Mouse (Mus musculus) G1E-ER4 (cell line): ENCODE measurements around the gene Acsl1. TPM values are rescaled to one million over a fixed set of nuclear protein-coding genes. Genes with fewer than 3 reads are reported as not detected.

ENCODE experiments used
- GATA1 ChIP-seq: IDR thresholded peaks from one replicate; pipeline ENCODE4 v1.8.0; 2012; ENCODE audit warnings: low read length, inconsistent platforms
- polyA plus RNA-seq: library from polyadenylated mRNA; stranded (reverse); fragments of >175 nt; gene quantifications from 2 replicates; pipeline ENCODE4 v1.2.3, GENCODE M21; 2012

Acsl1 gene
- polyA plus RNA-seq, 1 experiment, result 15.4 TPM

DNA sequence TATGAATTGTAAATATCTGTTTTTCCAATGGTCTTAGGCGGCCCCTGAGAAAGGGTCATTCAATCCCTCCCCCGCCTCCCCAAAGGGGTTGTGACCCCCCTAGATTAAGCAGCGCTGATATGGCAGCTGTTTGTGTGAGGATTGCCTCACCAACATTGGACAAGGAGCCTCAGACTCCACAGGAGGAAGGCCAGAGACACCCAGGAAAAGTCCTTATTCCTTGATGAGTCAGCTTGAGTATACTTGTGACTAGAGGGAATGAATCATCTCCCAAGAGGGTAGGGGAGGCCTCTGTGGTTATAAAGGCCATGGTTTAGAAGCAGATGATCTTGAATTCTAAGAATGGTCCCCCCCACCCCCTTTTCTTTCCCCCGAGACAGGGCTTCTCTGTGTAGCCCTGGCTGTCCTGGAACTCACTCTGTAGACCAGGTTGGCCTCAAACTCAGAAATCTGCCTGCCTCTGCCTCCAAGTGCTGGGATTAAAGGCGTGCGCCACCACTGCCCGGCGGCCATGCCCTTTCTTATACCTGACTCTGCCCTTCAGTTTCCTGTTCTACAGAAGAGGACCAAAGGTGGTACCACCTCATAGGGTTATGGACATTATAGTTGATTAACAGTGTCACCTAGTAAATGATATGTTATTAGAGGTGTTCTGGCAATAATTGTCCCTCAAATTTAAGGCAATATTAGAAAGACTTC lies 1.6 kb upstream of the Acsl1 start:
- no peak for TF ChIP-seq GATA1

DNA sequence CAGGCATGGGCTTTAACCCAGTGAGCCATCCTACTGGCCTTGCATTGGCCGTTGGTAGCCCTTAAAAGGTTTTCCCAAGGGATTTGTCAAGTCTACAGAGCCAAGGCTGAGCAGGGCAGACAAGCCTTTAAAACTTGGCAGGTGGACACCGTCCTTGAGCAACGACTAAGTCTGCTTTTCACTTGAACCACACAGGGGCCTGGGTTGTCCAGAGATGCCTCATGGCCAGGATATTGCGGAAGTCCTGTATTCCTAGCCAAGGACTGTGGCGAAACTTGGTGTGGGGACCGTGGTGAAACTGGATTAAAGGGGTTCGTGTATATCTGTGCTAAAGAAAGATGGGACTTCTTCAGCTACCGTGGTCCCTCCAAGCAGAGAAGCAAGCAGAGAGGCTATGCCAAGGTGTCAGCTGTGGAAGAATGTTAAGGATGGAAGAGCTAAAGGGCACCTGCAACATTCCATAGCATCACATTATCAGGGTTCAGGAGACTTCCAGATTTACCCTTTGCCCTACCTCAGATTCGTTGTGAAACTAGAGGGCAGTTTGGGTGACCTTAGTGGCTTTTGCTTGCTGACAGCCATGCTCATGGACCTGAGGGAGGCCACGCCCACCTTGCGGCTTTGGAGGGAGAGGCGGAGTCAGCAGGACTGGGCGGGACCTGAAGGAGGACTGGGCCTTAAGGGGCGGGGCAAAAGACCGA lies 596 bp upstream of the Acsl1 start:
- no peak for TF ChIP-seq GATA1

DNA sequence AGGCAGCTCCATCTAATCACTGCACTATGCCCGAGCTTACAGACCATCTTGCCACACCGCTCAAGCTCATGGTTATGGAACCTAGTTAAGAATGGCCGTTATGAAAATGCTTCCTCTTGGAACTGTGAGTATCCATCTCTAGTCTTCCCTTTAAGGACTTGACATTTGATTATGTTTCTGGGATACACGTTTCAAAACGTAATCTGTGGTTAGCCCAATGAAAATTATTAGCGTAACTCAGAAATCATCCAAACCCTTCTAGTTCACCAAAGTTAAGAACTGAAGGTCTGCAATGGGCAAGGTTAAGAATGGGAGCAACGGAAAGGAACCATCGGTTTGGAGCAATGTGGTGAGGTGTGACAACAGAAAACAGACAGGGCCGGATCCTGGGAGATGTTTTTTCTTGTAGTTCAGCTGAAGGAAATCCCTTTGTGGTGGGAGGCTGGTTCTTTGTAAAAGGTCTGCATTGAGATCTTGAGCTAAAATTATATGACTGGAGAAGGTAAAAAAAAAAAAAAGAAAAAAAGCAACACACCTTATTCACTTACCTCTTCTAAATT lies 1.2 kb downstream of the Acsl1 start:
- no peak for TF ChIP-seq GATA1

DNA sequence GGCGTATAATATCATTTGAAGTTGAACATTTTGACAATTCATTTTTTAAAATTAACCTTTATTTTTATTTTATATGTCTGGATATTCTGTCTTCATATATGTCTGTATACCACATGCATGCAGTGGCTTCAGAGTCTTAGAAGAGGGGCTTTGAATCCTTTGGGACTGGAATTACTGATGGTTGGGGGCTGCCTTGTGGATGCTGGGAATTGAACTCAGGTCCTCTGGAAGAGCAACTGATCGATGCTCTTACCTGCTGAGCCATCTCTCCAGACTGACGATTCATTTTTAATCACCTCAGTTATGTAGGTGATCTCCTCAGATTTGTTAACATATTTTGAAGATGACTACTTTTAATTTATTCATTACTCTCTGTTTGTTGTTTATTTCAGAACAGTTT lies 3.3 kb downstream of the Acsl1 start:
- no peak for TF ChIP-seq GATA1

DNA sequence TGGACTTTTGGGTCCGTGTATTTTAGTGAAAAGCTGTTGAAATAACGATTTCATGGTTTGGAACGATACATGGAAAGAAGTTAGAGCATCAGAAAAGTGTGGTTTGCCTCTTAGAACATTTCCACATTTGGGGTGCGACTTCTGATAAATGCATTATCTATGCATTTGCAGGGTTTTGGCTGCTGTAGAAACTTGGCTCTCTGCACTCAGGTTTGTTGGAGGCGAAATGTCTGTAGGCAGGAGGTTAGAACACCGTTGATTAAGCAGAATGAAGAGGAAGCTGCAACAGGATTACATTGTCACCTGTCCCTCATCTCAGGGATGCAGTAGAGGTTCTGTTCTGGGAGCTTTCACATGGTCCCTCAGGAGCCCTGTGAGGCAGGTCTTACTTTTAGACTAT lies 3.8 kb downstream of the Acsl1 start:
- no peak for TF ChIP-seq GATA1

DNA sequence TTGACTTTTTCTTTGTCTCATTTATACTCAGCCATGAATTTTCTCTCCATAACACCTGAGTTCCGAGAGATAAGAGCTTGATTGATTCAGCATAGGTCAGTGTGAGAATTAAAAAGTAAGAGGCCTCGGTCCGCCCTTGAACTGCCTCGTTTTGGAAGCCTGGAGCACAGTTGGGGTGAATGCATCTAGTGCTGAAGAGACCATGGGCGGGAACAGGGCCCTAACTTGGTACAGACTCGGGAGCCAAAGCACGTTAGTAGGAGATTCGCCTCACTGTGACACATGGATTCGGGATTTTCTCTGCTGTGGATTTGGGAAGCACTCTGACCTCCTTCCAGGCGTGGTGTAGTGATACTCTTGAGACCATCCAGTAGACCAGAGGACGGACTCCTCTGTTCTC lies 4.6 kb downstream of the Acsl1 start:
- no peak for TF ChIP-seq GATA1

DNA sequence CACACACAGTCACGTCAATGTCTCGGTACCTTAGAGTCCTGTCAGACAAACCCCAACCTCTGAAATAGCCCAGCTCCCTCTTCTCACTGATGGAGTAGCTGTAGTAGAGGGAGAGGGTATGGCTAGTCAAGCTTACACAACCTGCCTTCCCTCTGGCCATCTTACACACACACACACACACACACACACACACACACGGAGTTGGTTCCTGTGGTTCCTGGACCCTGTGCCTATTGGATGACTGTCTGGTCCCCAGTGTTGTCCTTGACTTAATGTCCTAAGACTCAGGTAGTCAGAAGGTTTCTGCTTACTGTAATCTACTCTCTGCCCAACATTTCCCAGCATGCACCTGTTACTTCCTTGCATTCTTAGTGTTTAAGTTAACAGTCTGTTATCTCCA lies 5.1 kb downstream of the Acsl1 start:
- TF ChIP-seq GATA1, result no peak

DNA sequence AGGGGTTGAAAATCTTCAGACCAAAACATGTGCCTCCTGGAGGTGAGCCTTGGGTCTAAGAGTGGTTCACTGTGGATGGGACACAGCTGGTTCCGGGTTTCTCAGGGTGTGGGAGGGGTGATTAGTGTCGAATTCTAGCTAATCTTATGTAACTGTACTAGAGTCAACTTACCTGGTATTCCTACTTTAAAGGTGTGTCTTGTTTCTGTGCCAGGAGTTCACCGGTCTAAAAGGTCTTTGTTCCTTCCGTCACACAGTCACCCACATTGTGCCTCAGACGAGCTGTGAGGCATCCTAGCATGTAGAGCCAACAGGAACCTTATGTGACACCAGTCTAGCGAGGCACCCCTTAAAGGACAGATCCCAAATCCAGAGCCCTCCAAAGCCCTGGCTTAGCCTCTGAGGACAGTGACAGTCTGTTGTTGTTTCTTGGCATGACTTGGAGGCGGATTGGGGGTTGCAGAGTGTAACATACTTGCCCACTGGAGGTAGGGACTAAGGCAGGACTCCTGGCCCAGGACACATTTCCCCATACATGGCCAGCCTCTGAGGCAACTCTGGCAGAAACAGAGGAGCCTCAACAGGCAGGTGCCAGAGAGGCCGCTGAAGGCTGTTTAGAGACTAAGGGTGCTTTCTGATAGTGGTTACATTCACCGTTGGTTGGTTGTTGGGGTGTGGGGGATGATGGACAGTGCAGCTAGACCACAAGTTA lies 7.1 kb downstream of the Acsl1 start:
- TF ChIP-seq GATA1, result no peak

DNA sequence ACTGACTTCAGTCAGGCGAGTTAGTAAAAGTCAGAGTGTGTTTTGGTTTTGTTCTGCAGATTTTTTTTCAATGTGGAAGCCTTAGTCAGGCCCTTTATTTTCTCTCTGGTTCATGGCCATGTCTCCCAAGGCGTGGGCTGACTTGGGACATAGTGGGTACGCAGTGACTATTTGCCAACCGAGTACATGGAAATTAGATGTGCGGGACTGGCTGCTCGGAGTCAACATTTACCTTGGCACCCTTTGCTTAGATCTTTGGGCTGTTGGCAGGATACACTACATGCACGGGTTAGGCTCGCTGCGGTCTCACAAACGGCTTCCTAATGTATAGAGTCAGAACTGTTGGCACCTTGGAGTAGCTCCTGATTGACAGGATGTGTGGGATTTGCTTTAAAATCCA lies 7.9 kb downstream of the Acsl1 start:
- TF ChIP-seq GATA1, result no peak

DNA sequence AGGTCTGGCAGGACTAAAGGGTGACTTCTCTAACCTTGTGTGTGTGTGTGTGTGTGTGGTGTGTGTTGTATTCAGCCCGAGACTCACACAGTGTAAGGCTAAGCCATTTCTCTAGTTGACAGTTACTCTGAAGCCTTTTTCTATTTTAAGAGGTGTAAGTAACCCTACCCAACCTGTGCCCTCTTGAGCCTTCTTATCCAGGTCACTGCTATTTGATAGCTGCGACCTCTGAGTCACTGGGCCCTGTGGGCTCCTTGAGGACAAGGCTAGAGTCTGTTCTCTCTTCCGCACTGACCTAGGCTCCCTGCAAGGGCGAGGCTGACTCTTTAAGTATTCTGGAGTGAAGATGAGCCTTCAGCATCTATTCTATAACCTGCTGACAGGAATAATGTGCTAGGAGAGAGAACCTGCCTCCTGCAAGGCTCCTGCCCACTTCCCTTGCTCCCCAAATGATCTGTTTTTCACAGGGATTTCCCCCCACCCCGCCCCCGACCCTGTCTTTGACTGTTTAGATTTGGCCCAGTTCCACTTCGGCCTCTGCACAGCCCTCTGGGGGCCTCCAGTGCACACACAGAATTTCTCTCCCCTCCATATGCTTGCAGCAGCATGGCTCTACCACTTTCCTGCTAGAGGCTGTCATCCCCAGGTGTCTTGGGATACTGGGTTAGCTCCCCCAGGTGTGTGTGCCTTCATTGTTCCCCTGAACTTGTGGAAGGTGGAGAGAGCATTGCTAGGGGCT lies 9.1 kb downstream of the Acsl1 start:
- no peak for TF ChIP-seq GATA1

DNA sequence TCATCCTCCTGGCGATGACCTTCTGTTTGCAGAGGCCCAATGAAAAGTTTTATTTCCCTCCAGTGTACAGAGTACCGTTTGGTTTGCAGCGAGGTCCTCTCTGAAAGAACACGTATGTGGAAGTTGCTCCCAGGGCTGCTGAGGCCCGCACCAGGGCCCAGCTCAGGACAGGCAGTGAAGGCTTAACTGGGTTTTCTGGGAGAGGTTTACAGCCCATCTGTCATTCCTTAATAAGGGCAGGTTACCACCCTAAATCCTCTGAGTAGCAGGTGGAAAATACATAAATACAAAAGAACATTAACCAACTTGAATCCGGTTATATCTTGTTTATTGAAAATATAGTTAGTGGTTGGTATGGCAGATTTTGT lies 9.7 kb downstream of the Acsl1 start:
- TF ChIP-seq GATA1, result no peak

DNA sequence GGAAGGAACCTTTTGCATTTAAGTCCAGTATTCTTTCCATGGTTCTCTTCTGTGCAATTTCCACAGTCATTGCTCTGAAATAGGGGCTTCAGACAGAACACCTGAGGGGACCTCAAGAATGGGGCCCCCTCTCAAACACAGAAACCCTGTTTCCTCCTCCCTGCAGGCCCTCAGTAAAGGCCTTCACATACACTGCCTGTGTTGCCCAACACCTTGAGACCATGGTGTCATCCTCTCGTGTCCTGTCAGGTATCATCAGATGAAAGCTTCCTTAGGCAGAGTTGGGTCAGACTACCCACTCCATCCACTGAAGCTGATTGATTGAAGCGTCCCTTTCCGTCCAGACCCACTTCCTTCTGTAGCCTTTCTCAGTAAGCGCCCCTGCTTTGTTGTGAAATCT lies 11.9 kb downstream of the Acsl1 start:
- no peak for TF ChIP-seq GATA1

DNA sequence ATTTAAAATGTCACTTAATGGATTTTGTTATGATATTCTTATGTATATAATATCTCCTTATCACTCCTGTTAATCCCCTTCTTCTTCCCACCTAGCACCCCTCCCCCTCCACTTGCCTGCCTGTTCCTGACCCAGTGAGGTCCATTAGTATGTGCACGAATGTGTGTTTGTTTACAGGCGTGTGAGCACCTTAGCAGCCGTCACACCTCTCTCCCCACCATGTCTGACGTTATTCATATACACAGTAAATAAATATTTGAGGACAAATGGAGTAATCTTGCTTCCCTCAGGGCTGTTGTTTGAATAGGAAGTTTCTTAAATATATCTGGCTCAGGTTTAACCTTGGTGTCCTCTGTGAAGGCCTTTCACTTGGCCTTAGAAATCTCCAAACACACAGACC lies 12.4 kb downstream of the Acsl1 start:
- TF ChIP-seq GATA1, result no peak

DNA sequence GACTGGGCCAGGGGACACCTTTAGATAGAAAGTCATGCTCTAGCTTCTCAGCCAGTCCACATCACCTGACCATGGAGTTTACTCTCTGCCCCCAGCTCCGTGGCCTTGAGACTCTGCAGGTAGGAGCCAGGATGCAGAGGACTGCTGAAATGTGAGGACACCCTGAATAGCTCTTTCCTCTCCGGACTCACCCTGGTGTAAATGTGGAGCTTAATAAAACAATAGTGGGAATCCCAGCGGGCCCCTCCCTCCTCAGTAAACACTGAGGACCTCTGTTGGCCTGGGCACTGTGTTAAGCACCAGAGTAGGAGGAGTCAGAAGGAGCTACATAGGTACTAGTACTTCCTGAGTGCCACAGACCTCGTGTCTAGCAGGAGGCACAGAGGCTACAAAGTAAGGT lies 13.2 kb downstream of the Acsl1 start:
- no peak for TF ChIP-seq GATA1

DNA sequence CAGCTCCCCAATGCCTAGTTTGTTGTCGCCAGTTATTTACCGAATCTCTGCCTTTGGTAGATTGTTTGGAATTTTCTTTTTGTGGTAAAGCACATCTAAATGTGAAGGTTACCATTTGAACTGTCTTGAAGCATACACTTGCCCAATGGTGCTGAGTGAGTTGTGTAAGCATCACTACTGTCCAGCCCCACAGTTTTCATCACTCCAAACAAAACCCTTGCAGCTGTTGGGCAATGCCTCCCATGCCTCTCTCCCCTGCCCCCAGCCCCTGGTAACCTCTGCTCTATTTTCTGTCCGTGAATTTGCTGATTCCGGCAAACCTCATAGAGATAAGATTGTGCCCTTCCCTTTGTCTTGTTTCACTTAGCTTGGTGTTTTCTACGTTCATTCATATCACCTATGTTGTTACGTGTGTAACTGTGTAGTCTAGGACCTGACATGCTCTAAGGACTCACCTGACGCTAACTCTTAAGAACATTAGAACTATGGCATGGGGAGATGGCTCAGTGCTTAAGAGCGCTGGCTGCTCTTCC lies 14.2 kb downstream of the Acsl1 start:
- TF ChIP-seq GATA1, result no peak
